Mouse (Mus musculus) adrenal gland, adult (tissue): ENCODE measurements at regions not wholly inside any gene's neighbourhood (a gene's known extent, or its start where the extent isn't known, plus 50 kb on each side); places are given as distances from the start of the nearest gene placed in this dataset.
"Not testable (repeated sequence)": the region's sequence is repeated elsewhere in the genome, so short reads cannot be mapped to it uniquely, and the experiment has no call there.

ENCODE experiments used
- DNase-seq, 2 experiments: peaks; one replicate each; pipeline ENCODE4 v3.0.0; 2022 to 2023; ENCODE audit warnings: low spot score in 1 of 2; ENCODE audit not compliant: inconsistent age in 2 of 2

- no peak for DNase-seq
Measured at GRCm38 (mm10) chr6:68977959-68978358, 1442.4 kb upstream of the Tacstd2 start.

GRCm38 (mm10) chr6:68964012-68964411 lies 1428.4 kb upstream of the Tacstd2 start:
- DNase-seq = peak in 1 of 2 experiments; percentile 16

- peak in 1 of 2 experiments; percentile 16 for DNase-seq
Measured at GRCm38 (mm10) chr6:68938104-68938503, 1402.5 kb upstream of the Tacstd2 start.

- peak in 1 of 2 experiments; percentile 20 for DNase-seq
Measured at GRCm38 (mm10) chr6:68931860-68932259, 1396.3 kb upstream of the Tacstd2 start.

GRCm38 (mm10) chr6:68915536-68915935 lies 1379.9 kb upstream of the Tacstd2 start:
- DNase-seq = no peak

GRCm38 (mm10) chr6:68884130-68884529 lies 1348.5 kb upstream of the Tacstd2 start:
- DNase-seq = no peak

GRCm38 (mm10) chr6:68852761-68853160 lies 1317.2 kb upstream of the Tacstd2 start:
- DNase-seq = not testable (repeated sequence)

- DNase-seq = no peak
Measured at GRCm38 (mm10) chr6:68852286-68852685, 1316.7 kb upstream of the Tacstd2 start.

GRCm38 (mm10) chr6:68835186-68835585 lies 1299.6 kb upstream of the Tacstd2 start:
- no peak for DNase-seq

GRCm38 (mm10) chr6:68834633-68835032 lies 1299.0 kb upstream of the Tacstd2 start:
- no peak for DNase-seq

GRCm38 (mm10) chr6:68828460-68828859 lies 1292.9 kb upstream of the Tacstd2 start:
- not testable (repeated sequence) for DNase-seq

GRCm38 (mm10) chr6:68813346-68813745 lies 1277.8 kb upstream of the Tacstd2 start:
- DNase-seq = no peak

GRCm38 (mm10) chr6:68799205-68799604 lies 1263.6 kb upstream of the Tacstd2 start:
- not testable (repeated sequence) for DNase-seq

GRCm38 (mm10) chr6:68771507-68771906 lies 1235.9 kb upstream of the Tacstd2 start:
- DNase-seq = no peak

- no peak for DNase-seq
Measured at GRCm38 (mm10) chr6:68750451-68750850, 1214.9 kb upstream of the Tacstd2 start.

- no peak for DNase-seq
Measured at GRCm38 (mm10) chr6:68749699-68750098, 1214.1 kb upstream of the Tacstd2 start.

- DNase-seq = no peak
Measured at GRCm38 (mm10) chr6:68738573-68738972, 1203.0 kb upstream of the Tacstd2 start.

- DNase-seq = no peak
Measured at GRCm38 (mm10) chr6:68736647-68737046, 1201.1 kb upstream of the Tacstd2 start.

- DNase-seq = no peak
Measured at GRCm38 (mm10) chr6:68736068-68736467, 1200.5 kb upstream of the Tacstd2 start.

GRCm38 (mm10) chr6:68711084-68711483 lies 1175.5 kb upstream of the Tacstd2 start:
- DNase-seq = not testable (repeated sequence)

- not testable (repeated sequence) for DNase-seq
Measured at GRCm38 (mm10) chr6:68704291-68704800, 1168.8 kb upstream of the Tacstd2 start.

- not testable (repeated sequence) for DNase-seq
Measured at GRCm38 (mm10) chr6:68680792-68681110, 1145.2 kb upstream of the Tacstd2 start.

GRCm38 (mm10) chr6:68680099-68680791 lies 1144.6 kb upstream of the Tacstd2 start:
- no peak for DNase-seq
